Mouse (Mus musculus) adrenal gland, adult 2 months (tissue): ENCODE results near the gene Galt. TPM values are rescaled to one million over a fixed set of nuclear protein-coding genes. Genes with fewer than 3 reads are reported as not detected.
A peak's percentile ranks its signal among the peaks of the same experiment; 100 is the strongest.
"Not testable (repeated sequence)": the region's sequence is repeated elsewhere in the genome, so short reads cannot be mapped to it uniquely, and the experiment has no call there.

Experiments
- DNase-seq: peaks from one replicate; pipeline ENCODE4 v3.0.0; 2021
- polyA plus RNA-seq: library from polyadenylated mRNA; depleted of rRNA; stranded (reverse); fragments of >200 nt; gene quantifications from 2 replicates; pipeline ENCODE4 v1.2.3, GENCODE M21; 2012; rRNA removed
- total RNA-seq, 2 experiments: library from RNA; stranded (reverse); gene quantifications; 2 replicates each; pipeline ENCODE4 v1.2.3; 2021

Galt gene
- total and polyA plus RNA-seq, 3 experiments: 42.9 to 117 (median 43.3) TPM

- DNase-seq: not testable (repeated sequence)
These were observed 20.8 kb downstream of the Galt start for GRCm38 (mm10) chr4:41775840-41776239.

DNA sequence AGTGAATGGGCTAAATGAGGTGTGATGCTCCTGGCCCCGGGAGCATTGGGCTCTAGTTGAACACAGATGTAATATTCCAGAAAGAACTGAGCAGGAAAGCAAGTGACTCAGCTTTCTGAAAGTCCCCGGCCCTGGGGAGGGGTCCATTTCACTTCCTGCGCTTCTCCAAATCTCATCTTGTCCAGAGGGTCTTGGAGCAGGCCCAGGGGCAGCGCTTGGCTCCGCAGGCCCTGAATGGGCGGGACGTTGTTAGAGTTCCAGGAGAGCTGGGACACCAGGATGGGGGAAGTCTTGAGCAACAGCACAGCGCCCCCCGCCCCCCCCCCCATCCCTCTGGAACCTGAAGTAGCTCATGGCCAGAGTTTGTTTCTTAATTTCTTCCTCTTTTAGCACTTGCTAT lies 26.2 kb downstream of the Galt start:
- DNase-seq: peak; percentile 1

DNA sequence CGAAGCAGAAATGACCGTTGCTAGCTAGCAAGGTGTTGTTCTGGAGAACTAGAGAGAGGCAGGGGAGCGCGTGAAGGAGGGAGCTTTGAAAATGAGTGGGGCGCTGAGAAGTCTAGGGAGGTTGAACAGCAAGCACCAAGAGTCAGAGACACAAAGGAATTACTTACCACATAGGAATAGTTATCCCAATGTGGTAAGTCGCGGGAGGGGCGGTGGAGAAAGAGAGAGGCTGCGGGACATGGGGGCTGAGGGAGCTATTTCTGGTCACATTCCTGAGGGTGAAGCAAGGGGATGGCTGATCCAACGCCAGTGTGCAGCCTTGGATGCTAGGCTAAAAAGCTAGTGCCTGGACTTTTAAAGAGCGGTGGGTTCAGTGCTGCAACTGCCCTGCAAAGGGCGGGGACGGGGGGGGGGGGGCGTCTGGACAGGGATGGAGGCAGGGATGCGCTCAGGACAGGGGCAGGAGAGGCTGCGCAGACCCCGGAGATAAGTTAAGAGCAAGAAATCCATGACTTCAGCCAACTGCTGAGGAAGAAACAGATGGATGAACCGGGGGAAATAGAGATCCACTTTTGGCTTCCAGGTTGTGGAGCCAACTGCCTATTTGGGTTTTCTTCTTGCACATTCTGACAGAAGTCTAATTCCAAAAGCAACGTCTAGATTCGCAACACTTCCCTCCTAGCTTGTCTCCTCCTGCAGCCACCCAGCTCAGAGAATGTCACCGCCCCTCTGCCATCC lies 26.9 kb downstream of the Galt start:
- not testable (repeated sequence) for DNase-seq

DNA sequence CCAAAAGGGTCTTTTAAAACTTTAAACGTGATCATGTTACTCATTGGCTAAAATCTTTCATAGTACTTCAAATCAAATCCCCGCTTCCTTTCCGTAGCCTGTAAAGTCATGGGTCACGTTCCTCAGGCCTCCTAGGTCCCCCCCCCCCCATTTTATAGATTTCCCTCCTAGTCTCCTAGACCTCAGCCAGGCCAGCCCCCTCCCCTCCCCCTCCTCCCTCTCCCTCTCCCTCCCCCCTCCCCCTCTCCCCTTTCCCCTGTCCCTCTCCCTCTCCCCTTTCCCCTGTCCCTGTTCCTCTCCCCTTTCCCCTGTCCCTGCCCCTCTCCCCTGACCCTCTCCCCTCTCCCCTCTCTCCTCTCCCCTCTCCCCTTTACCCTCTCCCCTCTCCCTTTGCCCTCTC lies 27.7 kb downstream of the Galt start:
- DNase-seq: not testable (repeated sequence)

DNA sequence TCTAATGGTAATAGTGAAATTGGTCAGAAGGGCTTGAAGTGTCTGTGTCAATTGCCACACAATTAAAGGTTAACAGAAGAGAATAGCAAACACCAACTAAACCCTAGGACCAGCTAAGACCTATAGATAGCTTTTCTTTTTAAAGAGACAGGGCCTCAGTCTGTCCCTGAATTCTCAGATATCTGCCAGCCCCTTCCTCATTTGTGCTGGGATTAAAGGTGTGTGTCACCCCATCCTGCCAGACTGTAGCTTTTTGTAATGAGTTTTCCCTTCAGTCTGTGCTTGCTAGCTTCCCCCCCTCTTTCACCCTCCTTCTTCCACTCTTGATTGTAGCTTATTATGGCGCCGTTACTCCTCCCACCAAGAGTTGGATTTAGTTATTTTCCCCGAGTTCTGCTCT lies 28.2 kb downstream of the Galt start:
- DNase-seq: not testable (repeated sequence)

Other genes with a start within 250 kb of the Galt start
- under 1 TPM in 1 of 2 experiments, not detected in 1; 0.55 TPM for gene 1110017D15Rik, start 237.9 kb upstream of the Galt start, total RNA-seq
- gene 1110017D15Rik, start 237.9 kb upstream of the Galt start, polyA plus RNA-seq: 0.40 and 0.66 TPM in 2 replicates
- 10 to 100 TPM; 14.3 to 20.1 TPM for gene Fam219a, start 185.7 kb upstream of the Galt start, total RNA-seq
- gene Fam219a, start 185.7 kb upstream of the Galt start, polyA plus RNA-seq: 74.7 and 76.1 TPM in 2 replicates
- under 1 TPM in 1 of 2 experiments, not detected in 1; 0.46 TPM for gene Dnaic1, start 185.5 kb upstream of the Galt start, total RNA-seq
- gene Dnaic1, start 185.5 kb upstream of the Galt start, polyA plus RNA-seq: 0.38 and 0.43 TPM in 2 replicates
- 1 to 10 TPM; 2.9 to 4.6 TPM for gene Enho, start 114.9 kb upstream of the Galt start, total RNA-seq
- gene Enho, start 114.9 kb upstream of the Galt start, polyA plus RNA-seq: 13.2 and 20.9 TPM in 2 replicates
- 10 to 100 TPM; 37.6 to 62.3 TPM for gene Cntfr, start 58.1 kb upstream of the Galt start, total RNA-seq
- 70.6 and 72.3 TPM in 2 replicates for gene Cntfr, start 58.1 kb upstream of the Galt start, polyA plus RNA-seq
- gene Il11ra1, start 55.2 kb upstream of the Galt start, total RNA-seq: 10 to 100 TPM; 53.0 to 90.8 TPM
- gene Il11ra1, start 55.2 kb upstream of the Galt start, polyA plus RNA-seq: 198 and 290 TPM in 2 replicates
- 10 to 100 TPM; 31.0 to 38.6 TPM for gene Rpp25l, start 41.7 kb upstream of the Galt start, total RNA-seq
- gene Rpp25l, start 41.7 kb upstream of the Galt start, polyA plus RNA-seq: 61.9 and 70.1 TPM in 2 replicates
- gene Dctn3, start 32.1 kb upstream of the Galt start, total RNA-seq: 100 to 1,000 TPM; 105 to 128 TPM
- gene Dctn3, start 32.1 kb upstream of the Galt start, polyA plus RNA-seq: 51.7 and 60.7 TPM in 2 replicates
- gene Arid3c, start 24.1 kb upstream of the Galt start, total RNA-seq: not detected
- gene Arid3c, start 24.1 kb upstream of the Galt start, polyA plus RNA-seq: not detected in 2 replicates
- 10 to 100 TPM; 83.8 to 86.7 TPM for gene Sigmar1, start 929 bp downstream of the Galt start, total RNA-seq
- gene Sigmar1, start 929 bp downstream of the Galt start, polyA plus RNA-seq: 139 and 145 TPM in 2 replicates
- 10 to 100 TPM; 31.1 to 42.7 TPM for gene Ccl27a, start 19.0 kb downstream of the Galt start, total RNA-seq
- gene Ccl27a, start 19.0 kb downstream of the Galt start, polyA plus RNA-seq: 74.2 and 96.3 TPM in 2 replicates
- not detected for gene Gm21541, start 148.4 kb downstream of the Galt start, total RNA-seq
- gene Gm21541, start 148.4 kb downstream of the Galt start, polyA plus RNA-seq: not detected in 2 replicates
- 1 to 10 TPM; 3.8 to 4.5 TPM for gene Gm20878, start 186.3 kb downstream of the Galt start, total RNA-seq
- 3.3 and 4.8 TPM in 2 replicates for gene Gm20878, start 186.3 kb downstream of the Galt start, polyA plus RNA-seq
- gene Fam205a4, start 210.8 kb downstream of the Galt start, total RNA-seq: 1 to 10 TPM in 1 of 2 experiments, under 1 TPM in 1; 0.98 to 1.4 TPM
- gene Fam205a4, start 210.8 kb downstream of the Galt start, polyA plus RNA-seq: 0.19 and 0.28 TPM in 2 replicates